7 mouse cellular contexts compared by ENCODE assay signal in the genomic region with DNA sequence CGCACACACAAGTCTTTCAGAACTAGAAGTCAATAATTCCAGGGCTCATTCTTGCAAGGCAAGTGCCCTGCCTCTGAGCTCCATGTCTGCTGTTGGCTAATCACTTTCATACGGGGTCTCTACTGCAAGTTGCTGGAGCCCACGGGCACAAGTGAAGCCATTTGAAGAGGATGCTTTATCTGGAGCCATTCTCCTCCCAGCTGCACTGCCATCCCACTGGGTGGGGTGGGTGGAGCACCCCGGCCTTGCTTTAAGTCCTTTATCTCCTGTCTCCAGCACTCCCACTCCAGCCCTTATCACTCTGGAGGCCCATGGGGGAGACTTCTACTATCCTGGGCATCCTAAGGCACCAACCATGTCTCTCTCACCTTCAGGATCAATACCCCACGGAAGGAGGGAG. TPM values are rescaled to one million over a fixed set of nuclear protein-coding genes. Genes with fewer than 3 reads are reported as not detected.
A peak's percentile ranks its signal among the peaks of the same experiment; 100 is the strongest.
DNase-seq lines count a peak whose midpoint lies in the region; ATAC-seq lines count a peak whose summit lies in the region.

No protein-coding gene starts in this region.

- DNase-seq in lung, adult 18-20 months: no peak
- no peak for DNase-seq in forebrain, embryonic 11.5 days (ENCODE audit: low spot score)
- DNase-seq in liver, embryonic 11.5 days (ENCODE audit: low spot score): peak; percentile 62
- DNase-seq in thymus, postnatal 10 days (ENCODE audit: low spot score in 2 of 2): no peak
- no peak for DNase-seq in left cerebral cortex, adult 8-10 months (ENCODE audit: low spot score in 2 of 2)

- no peak for ATAC-seq in lung, embryonic 15.5 days (ENCODE audit: borderline replicate concordance, extremely low read depth, low FRiP score, low TSS enrichment)
- ATAC-seq in forebrain, embryonic 11.5 days (replicated peaks; ENCODE audit: low FRiP score): no peak
- ATAC-seq in liver, embryonic 11.5 days (replicated peaks; ENCODE audit: low FRiP score): peak; percentile 83
- no peak for ATAC-seq in stomach, embryonic 16.5 days (ENCODE audit: insufficient read depth, low FRiP score)

- H3K9me3 ChIP-seq in lung, embryonic 15.5 days: no peaks in the 10 kb centered on the region
- H3K9me3 ChIP-seq in forebrain, embryonic 11.5 days (ENCODE audit: control insufficient read depth, low read length): no peaks in the 10 kb centered on the region
- H3K9me3 ChIP-seq in liver, embryonic 11.5 days (ENCODE audit: control insufficient read depth, low read length): no peaks in the 10 kb centered on the region
- no peaks in the 10 kb centered on the region for H3K9me3 ChIP-seq in stomach, embryonic 16.5 days (replicated peaks; ENCODE audit: control insufficient read depth, low read length)

- no peaks in the 10 kb centered on the region for H3K27me3 ChIP-seq in lung, embryonic 15.5 days
- no peaks in the 10 kb centered on the region for H3K27me3 ChIP-seq in forebrain, embryonic 11.5 days (ENCODE audit: control insufficient read depth, insufficient read depth, low read length)
- H3K27me3 ChIP-seq in liver, embryonic 11.5 days (replicated peaks; ENCODE audit: control insufficient read depth, insufficient read depth, low read length): no peaks in the 10 kb centered on the region
- H3K27me3 ChIP-seq in stomach, embryonic 16.5 days (ENCODE audit: control insufficient read depth, insufficient read depth, low read length): no peaks in the 10 kb centered on the region

- peak overlapping the region; percentile 83; the same call in 1 of the 2 replicates for H3K9ac ChIP-seq in lung, embryonic 15.5 days
- peak overlapping the region; percentile 97 for H3K9ac ChIP-seq in forebrain, embryonic 11.5 days (ENCODE audit: low read length)
- peak overlapping the region; percentile 90 for H3K9ac ChIP-seq in liver, embryonic 11.5 days (ENCODE audit: low read depth, low read length)
- H3K9ac ChIP-seq in stomach, embryonic 16.5 days (ENCODE audit: low read length): peak overlapping the region; percentile 92

- 59% methylated on average over 5 of the region's 5 CpGs for whole genome bisulfite sequencing in lung, embryonic 15.5 days
- 79% methylated on average over 5 of the region's 5 CpGs for WGBS in forebrain, embryonic 11.5 days
- WGBS in liver, embryonic 11.5 days: 33% methylated on average over 5 of the region's 5 CpGs
- WGBS in stomach, embryonic 16.5 days: 50% methylated on average over 5 of the region's 5 CpGs

- H3K4me2 ChIP-seq in lung, embryonic 15.5 days: peak overlapping the region; percentile 77
- H3K4me2 ChIP-seq in forebrain, embryonic 11.5 days (ENCODE audit: low read depth, low read length, severe bottlenecking): peak overlapping the region; percentile 60
- peak overlapping the region; percentile 99 for H3K4me2 ChIP-seq in liver, embryonic 11.5 days
- H3K4me2 ChIP-seq in stomach, embryonic 16.5 days (ENCODE audit: low read depth, low read length): peak overlapping the region; percentile 92

- peaks cover 47% of the 10 kb centered on the region for H3K4me1 ChIP-seq in lung, embryonic 15.5 days
- H3K4me1 ChIP-seq in forebrain, embryonic 11.5 days (replicated peaks; ENCODE audit: control insufficient read depth, insufficient read depth, low read length): peaks cover 9% of the 10 kb centered on the region; the same call in 1 of the 2 replicates
- H3K4me1 ChIP-seq in liver, embryonic 11.5 days (replicated peaks; ENCODE audit: control insufficient read depth, insufficient read depth, low read length): peaks cover 67% of the 10 kb centered on the region
- peaks cover 26% of the 10 kb centered on the region for H3K4me1 ChIP-seq in stomach, embryonic 16.5 days (ENCODE audit: control insufficient read depth, insufficient read depth, low read length)

- peaks cover 38% of the 10 kb centered on the region for H3K36me3 ChIP-seq in lung, embryonic 15.5 days
- H3K36me3 ChIP-seq in forebrain, embryonic 11.5 days (ENCODE audit: control insufficient read depth, insufficient read depth, low read length): peaks cover 11% of the 10 kb centered on the region; the same call in 1 of the 2 replicates
- H3K36me3 ChIP-seq in liver, embryonic 11.5 days (ENCODE audit: control insufficient read depth, insufficient read depth, low read length): peaks cover 38% of the 10 kb centered on the region
- H3K36me3 ChIP-seq in stomach, embryonic 16.5 days (ENCODE audit: control insufficient read depth, insufficient read depth, low read length): no peaks in the 10 kb centered on the region; the same call in 1 of the 2 replicates

- peak overlapping the region; percentile 67 for H3K4me3 ChIP-seq in lung, embryonic 15.5 days
- H3K4me3 ChIP-seq in forebrain, embryonic 11.5 days (ENCODE audit: low read depth, low read length): peak overlapping the region; percentile 71
- H3K4me3 ChIP-seq in liver, embryonic 11.5 days (ENCODE audit: low read depth, low read length): peak overlapping the region; percentile 62
- H3K4me3 ChIP-seq in stomach, embryonic 16.5 days (replicated peaks; ENCODE audit: low read length): peak overlapping the region; percentile 81

- no peak overlapping the region for H3K27ac ChIP-seq in lung, embryonic 15.5 days
- no peak overlapping the region for H3K27ac ChIP-seq in forebrain, embryonic 11.5 days (ENCODE audit: low read depth, low read length)
- H3K27ac ChIP-seq in liver, embryonic 11.5 days (ENCODE audit: low read depth, low read length): peak overlapping the region; percentile 96
- no peak overlapping the region for H3K27ac ChIP-seq in stomach, embryonic 16.5 days (ENCODE audit: low read length)

RNA-seq across cellular contexts. Expression of gene Rnaseh2a, which starts 1.3 kb away (rescaled TPM):
- polyA plus RNA-seq in lung, embryonic 15.5 days (2015; fragmentation: Nextera tagmentation; extraction: Ambion mirVana): 114 and 120 TPM in 2 replicates
- polyA plus RNA-seq in forebrain, embryonic 11.5 days (2014; fragmentation: Nextera tagmentation; extraction: Ambion mirVana): 128 and 147 TPM in 2 replicates
- polyA plus RNA-seq in liver, embryonic 11.5 days (2014; fragmentation: Nextera tagmentation; extraction: Ambion mirVana): 195 and 197 TPM in 2 replicates
- 97.5 and 108 TPM in 2 replicates for polyA plus RNA-seq in stomach, embryonic 16.5 days (2015; fragmentation: Nextera tagmentation; extraction: Ambion mirVana)
- total RNA-seq in left cerebral cortex, adult 8-10 months (2022): 10 to 100 TPM; 45.9 to 60.0 (median 49.6) TPM

RNA-seq across cellular contexts. Expression of gene Prdx2, which starts 1.5 kb away (rescaled TPM):
- 727 and 733 TPM in 2 replicates for polyA plus RNA-seq in lung, embryonic 15.5 days (2015; fragmentation: Nextera tagmentation; extraction: Ambion mirVana)
- polyA plus RNA-seq in forebrain, embryonic 11.5 days (2014; fragmentation: Nextera tagmentation; extraction: Ambion mirVana): 1,226 and 1,312 TPM in 2 replicates
- polyA plus RNA-seq in liver, embryonic 11.5 days (2014; fragmentation: Nextera tagmentation; extraction: Ambion mirVana): 1,398 and 1,409 TPM in 2 replicates
- polyA plus RNA-seq in stomach, embryonic 16.5 days (2015; fragmentation: Nextera tagmentation; extraction: Ambion mirVana): 584 and 593 TPM in 2 replicates
- total RNA-seq in left cerebral cortex, adult 8-10 months (2022): 100 to 1,000 TPM; 328 to 384 (median 347) TPM

RNA-seq across cellular contexts. Expression of gene Gm49661, which starts 1.7 kb away (rescaled TPM):
- polyA plus RNA-seq in lung, embryonic 15.5 days (2015; fragmentation: Nextera tagmentation; extraction: Ambion mirVana): not detected in 2 replicates
- not detected in 2 replicates for polyA plus RNA-seq in forebrain, embryonic 11.5 days (2014; fragmentation: Nextera tagmentation; extraction: Ambion mirVana)
- polyA plus RNA-seq in liver, embryonic 11.5 days (2014; fragmentation: Nextera tagmentation; extraction: Ambion mirVana): not detected in 2 replicates
- polyA plus RNA-seq in stomach, embryonic 16.5 days (2015; fragmentation: Nextera tagmentation; extraction: Ambion mirVana): not detected in 2 replicates
- 1 to 10 TPM in 1 of 4 experiments, not detected in 3; 1.8 TPM for total RNA-seq in left cerebral cortex, adult 8-10 months (2022)

RNA-seq across cellular contexts. Expression of gene Junb, which starts 7.6 kb away (rescaled TPM):
- polyA plus RNA-seq in lung, embryonic 15.5 days (2015; fragmentation: Nextera tagmentation; extraction: Ambion mirVana): 17.4 and 20.5 TPM in 2 replicates
- 5.2 and 5.8 TPM in 2 replicates for polyA plus RNA-seq in forebrain, embryonic 11.5 days (2014; fragmentation: Nextera tagmentation; extraction: Ambion mirVana)
- polyA plus RNA-seq in liver, embryonic 11.5 days (2014; fragmentation: Nextera tagmentation; extraction: Ambion mirVana): 21.1 and 23.2 TPM in 2 replicates
- polyA plus RNA-seq in stomach, embryonic 16.5 days (2015; fragmentation: Nextera tagmentation; extraction: Ambion mirVana): 21.6 and 25.8 TPM in 2 replicates
- total RNA-seq in left cerebral cortex, adult 8-10 months (2022): 10 to 100 TPM; 39.3 to 88.9 (median 65.7) TPM

RNA-seq across cellular contexts. Expression of gene Hook2, which starts 19.5 kb away (rescaled TPM):
- polyA plus RNA-seq in lung, embryonic 15.5 days (2015; fragmentation: Nextera tagmentation; extraction: Ambion mirVana): 23.2 and 23.9 TPM in 2 replicates
- 14.8 and 15.5 TPM in 2 replicates for polyA plus RNA-seq in forebrain, embryonic 11.5 days (2014; fragmentation: Nextera tagmentation; extraction: Ambion mirVana)
- 15.5 and 16.7 TPM in 2 replicates for polyA plus RNA-seq in liver, embryonic 11.5 days (2014; fragmentation: Nextera tagmentation; extraction: Ambion mirVana)
- polyA plus RNA-seq in stomach, embryonic 16.5 days (2015; fragmentation: Nextera tagmentation; extraction: Ambion mirVana): 50.0 TPM in 2 replicates
- 10 to 100 TPM in 2 of 4 experiments, 1 to 10 TPM in 2; 9.0 to 13.0 (median 10.3) TPM for total RNA-seq in left cerebral cortex, adult 8-10 months (2022)
